In the genomic region with DNA sequence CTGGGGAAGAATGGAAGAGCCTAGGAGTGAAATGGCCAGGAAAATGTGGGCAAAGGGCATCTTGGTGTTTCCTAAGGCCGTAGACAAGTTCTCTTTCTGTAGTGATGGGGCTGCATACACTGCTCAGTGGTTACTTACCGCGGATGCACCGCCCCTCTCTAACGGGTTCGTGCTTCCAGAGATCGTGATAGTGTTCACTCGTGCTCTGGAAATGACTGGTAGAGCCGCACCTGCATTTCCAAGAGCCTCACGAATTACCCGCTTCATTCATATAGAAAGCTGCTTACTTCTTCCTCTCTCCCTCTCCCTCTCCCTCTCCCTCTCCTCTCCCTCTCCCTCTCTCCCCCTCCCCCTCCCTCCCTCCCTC, we compare ENCODE assay signal across 14 mouse cellular contexts. TPM values are rescaled to one million over a fixed set of nuclear protein-coding genes. Genes with fewer than 3 reads are reported as not detected.
DNase-seq lines count a peak whose midpoint lies in the region; ATAC-seq and TF ChIP-seq lines count a peak whose summit lies in the region.
"Had no signal": no experiment of that assay in that cellular context is flagged by ENCODE, and none has a peak within 500 bp of the region (broad histone marks: within the 10 kb centered on the region; RNA-seq: fewer than 3 reads in every experiment).

No protein-coding gene starts in this region.

- peaks cover 5% of the 10 kb centered on the region for H3K4me1 ChIP-seq in heart, embryonic 15.5 days (replicated peaks)
- peaks cover 4% of the 10 kb centered on the region; the same call in 1 of the 2 replicates for H3K4me1 ChIP-seq in lung, postnatal 0 days (ENCODE audit: insufficient read depth, low read depth, low read length)
- peaks cover 8% of the 10 kb centered on the region; the same call in 1 of the 2 replicates for H3K4me1 ChIP-seq in brown adipose tissue, adult 24 weeks (ENCODE audit: control insufficient read depth, insufficient read depth, insufficient read length, low read length)
- H3K4me1 ChIP-seq in stomach, embryonic 15.5 days: peaks cover 20% of the 10 kb centered on the region

- DNase-seq in heart, postnatal 36 days: no peak
- DNase-seq in lung, postnatal 0 days (ENCODE audit: low spot score): no peak
- no peak for DNase-seq in lung, postnatal 10 days
- no peak for DNase-seq in cerebellum, postnatal 10 days
- DNase-seq in adrenal gland, postnatal 14 days: no peak
- DNase-seq: layer of hippocampus, adult 9-11 months had no signal

- H3K27ac ChIP-seq in heart, embryonic 15.5 days: peak overlapping the region; percentile 78
- H3K27ac ChIP-seq in lung, postnatal 0 days (ENCODE audit: low read length): peak overlapping the region; percentile 35; the same call in 1 of the 2 replicates
- peak overlapping the region; percentile 97 for H3K27ac ChIP-seq in brown adipose tissue, adult 24 weeks (replicated peaks; ENCODE audit: low read depth, low read length)
- peak overlapping the region; percentile 65 for H3K27ac ChIP-seq in stomach, embryonic 15.5 days
- H3K27ac ChIP-seq: limb, embryonic 13.5 days had no signal

- H3K27me3 ChIP-seq in heart, embryonic 15.5 days: no peaks in the 10 kb centered on the region
- no peaks in the 10 kb centered on the region for H3K27me3 ChIP-seq in lung, postnatal 0 days (replicated peaks; ENCODE audit: insufficient read depth, low read length)
- H3K27me3 ChIP-seq in stomach, embryonic 15.5 days (replicated peaks): no peaks in the 10 kb centered on the region
- H3K27me3 ChIP-seq: limb, embryonic 13.5 days had no signal

- no peak overlapping the region for H3K9ac ChIP-seq in heart, embryonic 15.5 days
- no peak overlapping the region for H3K9ac ChIP-seq in lung, postnatal 0 days (replicated peaks; ENCODE audit: low read depth)
- no peak overlapping the region for H3K9ac ChIP-seq in stomach, embryonic 15.5 days
- H3K9ac ChIP-seq: limb, embryonic 13.5 days had no signal

- no peak for TF ChIP-seq CTCF in lung, postnatal 0 days (IDR thresholded peaks at IDR 0.05)

- WGBS in heart, embryonic 15.5 days: 52% methylated on average over 11 of the region's 11 CpGs
- WGBS in lung, postnatal 0 days: 61% methylated on average over 11 of the region's 11 CpGs
- WGBS in stomach, embryonic 15.5 days: 63% methylated on average over 11 of the region's 11 CpGs

- peak overlapping the region; percentile 7; the same call in 1 of the 2 replicates for H3K4me2 ChIP-seq in heart, embryonic 15.5 days
- no peak overlapping the region for H3K4me2 ChIP-seq in lung, postnatal 0 days (replicated peaks; ENCODE audit: low read depth, low read length)
- H3K4me2 ChIP-seq in stomach, embryonic 15.5 days: no peak overlapping the region
- H3K4me2 ChIP-seq: limb, embryonic 13.5 days had no signal

- H3K4me3 ChIP-seq in heart, embryonic 15.5 days: no peak overlapping the region
- no peak overlapping the region for H3K4me3 ChIP-seq in lung, postnatal 0 days (ENCODE audit: low read depth, low read length)
- H3K4me3 ChIP-seq in brown adipose tissue, adult 24 weeks (ENCODE audit: insufficient read depth, low read depth, low read length): peak overlapping the region; percentile 43
- H3K4me3 ChIP-seq in stomach, embryonic 15.5 days (replicated peaks): no peak overlapping the region
- H3K4me3 ChIP-seq: erythroblast, embryonic 14.5 days; limb, embryonic 13.5 days; megakaryocyte, embryonic 14.5 days; myocyte had no signal

- no peaks in the 10 kb centered on the region for H3K9me3 ChIP-seq in heart, embryonic 15.5 days (replicated peaks)
- no peaks in the 10 kb centered on the region for H3K9me3 ChIP-seq in lung, postnatal 0 days (ENCODE audit: low read length)
- H3K9me3 ChIP-seq in stomach, embryonic 15.5 days: no peaks in the 10 kb centered on the region
- H3K9me3 ChIP-seq: limb, embryonic 13.5 days; megakaryocyte, embryonic 14.5 days had no signal

- intact Hi-C loops in heart, postnatal 36 days (cut with DNase I): loop anchor here (1.0 to 5.0 kb wide), 5 partner anchors 25 to 561 kb away; partner anchors contain the start of gene Enc1

- no peaks in the 10 kb centered on the region for H3K36me3 ChIP-seq in heart, embryonic 15.5 days
- H3K36me3 ChIP-seq in lung, postnatal 0 days (ENCODE audit: insufficient read depth, low read length): no peaks in the 10 kb centered on the region
- H3K36me3 ChIP-seq in stomach, embryonic 15.5 days: no peaks in the 10 kb centered on the region
- H3K36me3 ChIP-seq: limb, embryonic 13.5 days had no signal

- TF ChIP-seq EP300 in lung, postnatal 0 days (IDR thresholded peaks at IDR 0.05): no peak

- ATAC-seq in heart, embryonic 15.5 days (replicated peaks; ENCODE audit: insufficient number of reproducible peaks, insufficient read depth, low FRiP score, low read depth): 0 out of 2 replicates have a peak, but pooled peaks have one; percentile 5
- ATAC-seq in lung, postnatal 0 days: no peak
- ATAC-seq in stomach, embryonic 15.5 days (ENCODE audit: insufficient read depth, low FRiP score, low read depth): no peak
- ATAC-seq: inflammation-experienced regulatory T-cells, adult 6 months had no signal

RNA-seq across cellular contexts. Expression of gene Enc1, which starts 54.9 kb away (rescaled TPM):
- 3.8 and 4.0 TPM in 2 replicates for polyA plus RNA-seq in heart, embryonic 15.5 days (2015; fragmentation: Nextera tagmentation; extraction: Ambion mirVana)
- total RNA-seq in heart, postnatal 36 days (2021): 1 to 10 TPM; 4.7 to 8.1 TPM
- polyA plus RNA-seq in lung, postnatal 0 days (2015; fragmentation: Nextera tagmentation; extraction: Ambion mirVana): 2.6 and 4.0 TPM in 2 replicates
- 17.6 and 27.3 TPM in 2 replicates for polyA plus RNA-seq in brown adipose tissue, adult 24 weeks (2012; ENCODE audit: insufficient read depth, insufficient read length, missing spikeins)
- polyA plus RNA-seq in stomach, embryonic 15.5 days (2015; fragmentation: Nextera tagmentation; extraction: Ambion mirVana): 7.2 and 7.9 TPM in 2 replicates
- total RNA-seq in adrenal gland, postnatal 14 days (2021): 15.0 and 19.0 TPM in 2 replicates

Comparison
In these comparisons a context has a peak if more than half of its experiments do, and no peak if none do; other contexts are left out.
1. H3K27ac ChIP-seq: peak in every context shown above with its lines; median percentile 97 in brown adipose tissue, adult 24 weeks; 78 in heart, embryonic 15.5 days; 65 in stomach, embryonic 15.5 days; 35 in lung, postnatal 0 days.